Mouse (Mus musculus) embryonic facial prominence, embryonic 11.5 days (tissue): ENCODE results near the gene Maml3. TPM values are rescaled to one million over a fixed set of nuclear protein-coding genes. Genes with fewer than 3 reads are reported as not detected.

Experiments
- ATAC-seq: fragments of 200-750 bp; cut with Nextera tagmentation; replicated peaks from 2 replicates; pipeline ENCODE4 v1.8.0; 2017; ENCODE audit warnings: low read depth; ENCODE audit not compliant: insufficient number of reproducible peaks, low FRiP score, low TSS enrichment
- DNase-seq: peaks from one replicate; pipeline ENCODE4 v3.0.0-alpha.2; 2015; ENCODE audit warnings: low spot score
- H3K27ac ChIP-seq: fragments of 300-500 bp; sonication (generic); replicated peaks from 2 replicates; pipeline ENCODE4 v1.5.1; 2014; ENCODE audit warnings: mild to moderate bottlenecking, low read depth, low read length, control low read depth
- H3K27me3 ChIP-seq: fragments of 300-500 bp; sonication (generic); 2 replicates; pipeline ENCODE4 v1.6.1; 2014; ENCODE audit warnings: mild to moderate bottlenecking, low read length, moderate library complexity, mixed read lengths; ENCODE audit not compliant: control insufficient read depth, insufficient read depth
- H3K36me3 ChIP-seq: fragments of 300-500 bp; sonication (generic); replicated peaks from 2 replicates; pipeline ENCODE4 v1.6.1; 2014; ENCODE audit warnings: low read depth, mild to moderate bottlenecking, low read length, moderate library complexity, mixed read lengths; ENCODE audit not compliant: control insufficient read depth, insufficient read depth
- H3K4me1 ChIP-seq: fragments of 300-500 bp; sonication (generic); 2 replicates; pipeline ENCODE4 v1.6.1; 2014; ENCODE audit warnings: low read length, mixed read lengths; ENCODE audit not compliant: control insufficient read depth, insufficient read depth
- H3K4me2 ChIP-seq: fragments of 300-500 bp; sonication (generic); 2 replicates; pipeline ENCODE4 v1.6.1; 2014; ENCODE audit warnings: low read depth, mild to moderate bottlenecking, control low read depth, low read length, moderate library complexity
- H3K4me3 ChIP-seq: fragments of 300-500 bp; sonication (generic); 2 replicates; pipeline ENCODE4 v1.5.1; 2014; ENCODE audit warnings: low read depth, low read length, control low read depth
- H3K9ac ChIP-seq: fragments of 300-500 bp; sonication (generic); replicated peaks from 2 replicates; pipeline ENCODE4 v1.6.1; 2014; ENCODE audit warnings: mild to moderate bottlenecking, control low read depth, low read length
- H3K9me3 ChIP-seq: fragments of 300-500 bp; sonication (generic); replicated peaks from 2 replicates; pipeline ENCODE4 v1.6.1; 2016; ENCODE audit warnings: mild to moderate bottlenecking, low read length, inconsistent platforms, mixed read lengths; ENCODE audit not compliant: control insufficient read depth
- WGBS: fragments of 180-500 bp; shearing (Covaris S2); extraction: QIAGEN DNeasy Blood & Tissue Kit; methylation state at CpG from one replicate; pipeline ENCODE4 v1.1.7; 2014; 5-methylcytosine and 5-hydroxymethylcytosine counted together
- polyA plus RNA-seq: library from polyadenylated mRNA; unstranded; fragments of >200 nt; fragmentation: Nextera tagmentation; extraction: Ambion mirVana; gene quantifications from 2 replicates; pipeline ENCODE4 v1.2.1, GENCODE M21; 2014

Gene Maml3
- polyA plus RNA-seq, 1 experiment from 2014 or later = 4.4 TPM

DNA sequence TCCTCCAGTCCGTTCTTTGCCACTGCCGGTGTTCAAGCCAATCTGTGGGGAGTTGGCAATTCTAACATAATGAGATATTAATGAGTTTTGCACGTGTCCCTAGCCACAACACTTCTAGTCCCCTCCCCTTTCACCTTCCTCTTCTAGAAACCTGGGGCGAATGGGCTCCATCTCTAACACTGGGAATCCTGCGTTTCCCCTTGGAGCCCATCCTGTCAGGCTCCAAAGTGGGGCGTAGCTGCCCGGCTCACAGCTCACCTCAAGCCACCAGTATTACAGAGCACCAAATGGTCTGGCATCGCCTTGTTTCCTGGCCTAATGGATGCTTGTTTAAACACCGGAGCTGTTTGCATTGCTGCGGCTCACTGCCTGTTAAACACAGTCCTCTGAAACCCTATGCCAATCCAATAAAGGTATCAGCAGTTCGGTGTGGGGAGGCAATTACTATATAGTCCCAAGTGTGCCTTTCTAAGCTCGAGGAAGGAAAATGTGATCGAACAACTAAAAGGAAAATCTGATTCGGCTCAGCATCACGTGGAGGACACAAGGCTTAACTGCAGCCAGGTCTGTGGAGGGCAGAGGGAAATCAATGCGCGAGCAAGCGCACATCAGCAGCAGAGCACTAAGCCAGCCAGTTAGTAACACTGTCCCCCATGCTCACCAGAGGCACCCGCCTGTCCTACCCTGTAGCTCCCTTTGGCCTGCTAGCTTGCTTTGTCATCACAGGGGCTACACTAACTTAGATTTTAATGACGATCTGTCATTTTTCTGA, 216.0 kb downstream of the Maml3 start:
- no peak overlapping the region for H3K4me3 ChIP-seq
- peak overlapping the region; percentile 8; the same call in 1 of the 2 replicates for H3K27ac ChIP-seq
- peak overlapping the region; percentile 29 for H3K9ac ChIP-seq
- ATAC-seq (no peak; the same call in 1 of the 2 replicates), DNase-seq (peak; percentile 56)
- H3K36me3 ChIP-seq = no peaks in the 10 kb centered on the region
- no peaks in the 10 kb centered on the region for H3K27me3 ChIP-seq
- H3K9me3 ChIP-seq = no peaks in the 10 kb centered on the region
- peak overlapping the region; percentile 41 for H3K4me2 ChIP-seq
- WGBS = 9% methylated on average over 20 of the region's 20 CpGs
- H3K4me1 ChIP-seq = peaks cover 6% of the 10 kb centered on the region; the same call in 1 of the 2 replicates

DNA sequence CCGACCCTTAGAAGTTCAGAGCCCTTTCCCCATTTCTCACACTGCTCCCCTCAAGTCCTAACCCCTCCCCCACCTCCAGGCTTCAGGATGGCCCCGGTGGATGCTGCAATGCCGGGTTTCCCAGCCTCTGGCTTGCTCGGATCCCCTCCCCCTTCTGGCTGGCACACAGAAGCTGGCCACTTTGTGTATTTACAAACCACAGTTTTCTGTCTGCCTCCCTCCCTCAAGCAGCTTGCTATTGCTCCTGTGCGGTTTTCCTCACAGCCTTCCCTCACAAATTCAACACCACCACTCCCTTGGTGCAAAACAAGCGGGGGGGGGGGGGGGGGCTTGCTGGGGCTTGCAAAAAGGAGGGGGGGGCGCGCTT, 216.6 kb downstream of the Maml3 start:
- peak overlapping the region; percentile 29 for H3K9ac ChIP-seq
- no peak overlapping the region for H3K4me3 ChIP-seq
- H3K9me3 ChIP-seq = no peaks in the 10 kb centered on the region
- H3K27ac ChIP-seq = peak overlapping the region; percentile 8; the same call in 1 of the 2 replicates
- H3K4me1 ChIP-seq = peaks cover 6% of the 10 kb centered on the region; the same call in 1 of the 2 replicates
- ATAC-seq = no peak
- H3K27me3 ChIP-seq = no peaks in the 10 kb centered on the region
- WGBS = 3% methylated on average over 7 of the region's 8 CpGs
- H3K36me3 ChIP-seq = no peaks in the 10 kb centered on the region
- peak; percentile 54 for DNase-seq
- peak overlapping the region; percentile 41 for H3K4me2 ChIP-seq

DNA sequence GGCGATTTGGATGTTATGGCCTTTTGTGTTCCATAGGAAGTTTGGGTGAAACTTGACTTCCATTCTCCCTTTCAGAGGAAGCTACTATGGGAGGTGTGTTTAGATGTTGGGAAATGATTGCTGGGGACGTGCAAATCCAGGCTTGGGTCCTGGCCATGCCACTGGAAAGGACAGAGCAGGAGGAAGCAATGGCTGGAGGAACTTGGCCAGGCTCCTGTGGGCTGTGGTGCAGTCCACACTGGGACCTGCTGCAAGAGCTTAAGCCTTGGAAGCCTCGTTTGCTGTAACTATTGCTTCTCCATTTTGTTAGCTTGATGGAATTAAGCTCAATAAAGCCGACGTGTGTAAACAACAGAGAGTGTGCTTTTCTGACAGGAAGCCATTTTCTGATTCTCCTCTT, 219.0 kb downstream of the Maml3 start:
- 68% methylated on average over 5 of the region's 5 CpGs for WGBS
- H3K27ac ChIP-seq = no peak overlapping the region

DNA sequence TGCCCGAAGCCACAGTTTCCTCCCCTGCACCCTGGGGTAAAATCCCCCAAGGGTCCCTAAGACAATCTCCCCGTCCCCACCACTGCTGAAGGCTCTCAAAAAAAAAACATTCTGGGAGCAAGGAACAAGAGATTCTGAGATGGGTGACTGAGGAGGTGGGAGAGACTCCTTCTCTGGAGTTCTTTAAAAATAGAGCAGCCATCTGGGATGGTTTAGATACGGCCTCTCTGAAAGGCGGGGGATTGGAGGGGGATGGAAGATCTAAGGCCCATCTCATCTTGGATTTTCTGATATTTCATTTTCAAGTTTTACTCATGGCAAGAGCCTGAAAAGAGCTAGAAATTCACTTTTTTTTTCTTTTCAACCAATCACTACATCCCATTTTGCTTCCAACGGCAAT, 219.4 kb downstream of the Maml3 start:
- no peak for DNase-seq
- no peaks in the 10 kb centered on the region for H3K36me3 ChIP-seq
- no peaks in the 10 kb centered on the region for H3K9me3 ChIP-seq
- peaks cover 9% of the 10 kb centered on the region; the same call in 1 of the 2 replicates for H3K4me1 ChIP-seq
- WGBS = 74% methylated on average over 5 of the region's 5 CpGs
- H3K9ac ChIP-seq = no peak overlapping the region
- no peaks in the 10 kb centered on the region for H3K27me3 ChIP-seq
- no peak overlapping the region for H3K27ac ChIP-seq
- no peak for ATAC-seq
- H3K4me3 ChIP-seq = no peak overlapping the region
- H3K4me2 ChIP-seq = no peak overlapping the region

More for the DNA sequence above, 219.0 kb downstream of the Maml3 start:
- DNase-seq (no peak), ATAC-seq (no peak)
- Histone ChIP-seq H3K4me3 (no peak overlapping the region), H3K4me1 (peaks cover 6% of the 10 kb centered on the region; the same call in 1 of the 2 replicates), H3K27me3 (no peaks in the 10 kb centered on the region), H3K36me3 (no peaks in the 10 kb centered on the region), H3K4me2 (no peak overlapping the region), H3K9me3 (no peaks in the 10 kb centered on the region), H3K9ac (no peak overlapping the region)

DNA sequence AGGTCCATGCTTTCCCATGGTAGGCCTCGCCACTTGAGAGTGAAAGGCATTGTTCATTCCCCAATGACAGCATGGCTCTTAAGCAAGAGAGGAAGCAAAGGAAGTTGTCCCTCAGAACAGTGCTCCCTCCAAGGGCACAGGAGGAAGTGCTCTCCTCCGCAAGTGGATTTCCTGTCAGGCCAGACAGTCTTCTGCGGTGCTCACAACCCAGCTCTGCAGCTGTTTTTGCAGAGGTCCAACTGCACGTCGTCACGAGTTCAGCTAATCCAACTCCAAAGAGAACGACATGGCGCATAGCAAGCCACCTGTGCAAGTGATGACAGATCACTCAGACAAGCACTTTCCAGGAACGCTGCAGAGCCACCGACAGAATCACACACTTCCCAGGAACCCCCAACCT, 222.9 kb downstream of the Maml3 start:
- H3K4me3 ChIP-seq = no peak overlapping the region
- no peak for DNase-seq
- H3K27me3 ChIP-seq = no peaks in the 10 kb centered on the region
- no peak for ATAC-seq
- H3K36me3 ChIP-seq = no peaks in the 10 kb centered on the region
- H3K4me1 ChIP-seq = 0 out of 2 replicates have a peak, but pooled peaks cover 3% of the 10 kb centered on the region
- H3K9ac ChIP-seq = no peak overlapping the region
- H3K27ac ChIP-seq = no peak overlapping the region
- WGBS = 59% methylated on average over 10 of the region's 10 CpGs
- H3K4me2 ChIP-seq = no peak overlapping the region
- no peaks in the 10 kb centered on the region for H3K9me3 ChIP-seq

DNA sequence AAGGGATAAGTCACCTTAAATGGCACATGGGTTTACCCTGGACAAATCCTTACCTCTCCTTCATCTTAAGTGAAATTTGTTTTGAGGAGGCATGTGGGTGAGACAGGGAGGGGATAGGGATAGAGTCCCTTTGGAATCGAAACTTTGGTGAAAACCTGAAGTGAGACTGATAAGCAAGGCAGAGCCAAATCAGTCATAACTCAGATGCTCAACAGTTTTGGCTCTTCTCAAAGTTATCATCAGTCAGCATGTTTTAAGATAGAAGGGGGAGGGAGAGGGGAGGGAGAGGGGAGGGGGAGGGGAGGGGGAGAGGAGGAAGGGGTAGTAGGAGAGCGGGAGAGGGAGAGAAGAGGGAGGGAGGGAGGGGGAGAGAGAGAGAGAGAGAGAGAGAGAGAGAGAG, 223.5 kb downstream of the Maml3 start:
- ATAC-seq = no peak
- no peak overlapping the region for H3K27ac ChIP-seq
- 68% methylated on average over 2 of the region's 2 CpGs for WGBS

DNA sequence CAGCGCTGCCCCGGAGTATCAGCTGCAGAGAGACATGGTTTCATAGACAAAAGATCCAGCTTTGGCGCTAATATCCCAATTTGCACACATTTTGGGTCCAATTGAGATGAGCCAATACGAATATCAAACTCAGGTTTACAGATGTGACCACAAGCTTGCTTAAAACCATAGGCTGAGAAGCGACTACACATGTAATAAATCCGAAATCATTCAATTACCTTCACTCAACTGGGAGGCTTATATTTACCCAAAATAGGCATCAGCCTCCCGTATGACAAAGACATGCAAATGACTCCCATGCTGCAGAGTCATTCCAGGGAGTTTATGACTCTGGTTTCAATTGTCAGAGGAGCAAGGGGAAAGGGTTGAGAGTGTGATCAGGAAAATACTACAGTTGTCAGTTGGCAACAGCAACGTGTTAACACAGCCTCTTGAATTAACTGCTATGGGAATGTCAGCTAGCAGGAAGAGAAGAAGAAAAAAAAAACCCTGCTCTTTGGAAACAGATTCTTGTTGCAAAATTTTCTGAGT, 224.3 kb downstream of the Maml3 start:
- ATAC-seq (no peak), DNase-seq (no peak)
- Histone ChIP-seq H3K4me3 (no peak overlapping the region), H3K27me3 (no peaks in the 10 kb centered on the region), H3K9ac (no peak overlapping the region), H3K4me1 (0 out of 2 replicates have a peak, but pooled peaks cover 3% of the 10 kb centered on the region), H3K9me3 (no peaks in the 10 kb centered on the region), H3K4me2 (no peak overlapping the region), H3K36me3 (no peaks in the 10 kb centered on the region), H3K27ac (no peak overlapping the region)
- WGBS = 72% methylated on average over 8 of the region's 8 CpGs

More for the DNA sequence above, 223.5 kb downstream of the Maml3 start:
- no peaks in the 10 kb centered on the region for H3K36me3 ChIP-seq
- no peak overlapping the region for H3K9ac ChIP-seq
- H3K9me3 ChIP-seq = no peaks in the 10 kb centered on the region
- no peak overlapping the region for H3K4me3 ChIP-seq
- DNase-seq = no peak
- no peaks in the 10 kb centered on the region for H3K27me3 ChIP-seq
- 0 out of 2 replicates have a peak, but pooled peaks cover 3% of the 10 kb centered on the region for H3K4me1 ChIP-seq
- H3K4me2 ChIP-seq = no peak overlapping the region

DNA sequence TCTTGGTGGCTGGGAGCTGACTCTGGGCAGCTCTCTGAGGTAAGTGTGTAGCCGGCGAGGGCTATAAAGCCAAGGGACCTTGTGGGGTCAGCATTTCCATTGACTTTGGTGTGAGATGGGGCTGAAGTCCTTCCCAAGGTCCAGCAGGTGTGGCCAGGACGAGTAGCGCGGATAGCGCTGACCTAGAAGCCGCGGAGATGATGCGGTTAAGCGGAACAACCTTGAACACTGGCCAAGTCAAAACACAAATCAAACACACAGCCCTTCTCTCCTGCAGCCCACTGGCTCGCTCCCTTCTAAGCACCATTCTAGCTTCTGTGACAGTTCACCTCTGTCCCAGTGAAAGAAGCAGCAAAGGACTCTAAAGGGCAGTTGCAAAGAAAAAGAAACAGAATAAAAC, 225.7 kb downstream of the Maml3 start:
- H3K9ac ChIP-seq = no peak overlapping the region
- ATAC-seq (no peak), DNase-seq (no peak)
- H3K4me1 ChIP-seq = 0 out of 2 replicates have a peak, but pooled peaks cover 3% of the 10 kb centered on the region
- no peak overlapping the region for H3K4me3 ChIP-seq
- H3K9me3 ChIP-seq = no peaks in the 10 kb centered on the region
- no peaks in the 10 kb centered on the region for H3K27me3 ChIP-seq
- no peak overlapping the region for H3K27ac ChIP-seq
- WGBS = 89% methylated on average over 11 of the region's 11 CpGs
- H3K4me2 ChIP-seq = no peak overlapping the region
- H3K36me3 ChIP-seq = no peaks in the 10 kb centered on the region
